Mouse (Mus musculus) brain, embryonic 14.5 days (tissue): ENCODE results near the gene Six2.

ENCODE experiments used
- CTCF ChIP-seq: fragments of 200-500 bp; IDR thresholded peaks from 2 replicates; pipeline ENCODE4 v1.5.1; 2012; ENCODE audit warnings: inconsistent platforms, mild to moderate bottlenecking, moderate library complexity, borderline replicate concordance; ENCODE audit not compliant: insufficient read depth, insufficient read length; ENCODE audit errors: extremely low read depth
- POLR2A ChIP-seq: fragments of 200-500 bp; IDR thresholded peaks from 2 replicates; pipeline ENCODE4 v1.6.1; 2012; ENCODE audit warnings: mild to moderate bottlenecking, inconsistent platforms, borderline replicate concordance; ENCODE audit not compliant: poor library complexity, insufficient read depth, insufficient read length, severe bottlenecking; ENCODE audit errors: extremely low read depth

GRCm38 (mm10) chr17:85700028-85700427 lies 12.0 kb upstream of the Six2 start:
- TF ChIP-seq POLR2A (no peak), CTCF (no peak)
